Mouse (Mus musculus) embryonic facial prominence, embryonic 11.5 days (tissue): ENCODE measurements around the gene Tmc8. TPM values are rescaled to one million over a fixed set of nuclear protein-coding genes. Genes with fewer than 3 reads are reported as not detected.
"Not testable (repeated sequence)": the region's sequence is repeated elsewhere in the genome, so short reads cannot be mapped to it uniquely, and the experiment has no call there.

Source experiments
- ATAC-seq: fragments of 200-750 bp; cut with Nextera tagmentation; replicated peaks from 2 replicates; pipeline ENCODE4 v1.8.0; 2017; ENCODE audit warnings: low read depth; ENCODE audit not compliant: insufficient number of reproducible peaks, low FRiP score, low TSS enrichment
- DNase-seq: peaks from one replicate; pipeline ENCODE4 v3.0.0-alpha.2; 2015; ENCODE audit warnings: low spot score
- H3K27ac ChIP-seq: fragments of 300-500 bp; sonication (generic); replicated peaks from 2 replicates; pipeline ENCODE4 v1.5.1; 2014; ENCODE audit warnings: mild to moderate bottlenecking, low read depth, low read length, control low read depth
- H3K27me3 ChIP-seq: fragments of 300-500 bp; sonication (generic); 2 replicates; pipeline ENCODE4 v1.6.1; 2014; ENCODE audit warnings: mild to moderate bottlenecking, low read length, moderate library complexity, mixed read lengths; ENCODE audit not compliant: control insufficient read depth, insufficient read depth
- H3K36me3 ChIP-seq: fragments of 300-500 bp; sonication (generic); replicated peaks from 2 replicates; pipeline ENCODE4 v1.6.1; 2014; ENCODE audit warnings: low read depth, mild to moderate bottlenecking, low read length, moderate library complexity, mixed read lengths; ENCODE audit not compliant: control insufficient read depth, insufficient read depth
- H3K4me1 ChIP-seq: fragments of 300-500 bp; sonication (generic); 2 replicates; pipeline ENCODE4 v1.6.1; 2014; ENCODE audit warnings: low read length, mixed read lengths; ENCODE audit not compliant: control insufficient read depth, insufficient read depth
- H3K4me2 ChIP-seq: fragments of 300-500 bp; sonication (generic); 2 replicates; pipeline ENCODE4 v1.6.1; 2014; ENCODE audit warnings: low read depth, mild to moderate bottlenecking, control low read depth, low read length, moderate library complexity
- H3K4me3 ChIP-seq: fragments of 300-500 bp; sonication (generic); 2 replicates; pipeline ENCODE4 v1.5.1; 2014; ENCODE audit warnings: low read depth, low read length, control low read depth
- H3K9ac ChIP-seq: fragments of 300-500 bp; sonication (generic); replicated peaks from 2 replicates; pipeline ENCODE4 v1.6.1; 2014; ENCODE audit warnings: mild to moderate bottlenecking, control low read depth, low read length
- H3K9me3 ChIP-seq: fragments of 300-500 bp; sonication (generic); replicated peaks from 2 replicates; pipeline ENCODE4 v1.6.1; 2016; ENCODE audit warnings: mild to moderate bottlenecking, low read length, inconsistent platforms, mixed read lengths; ENCODE audit not compliant: control insufficient read depth
- WGBS: fragments of 180-500 bp; shearing (Covaris S2); extraction: QIAGEN DNeasy Blood & Tissue Kit; methylation state at CpG from one replicate; pipeline ENCODE4 v1.1.7; 2014; 5-methylcytosine and 5-hydroxymethylcytosine counted together
- polyA plus RNA-seq: library from polyadenylated mRNA; unstranded; fragments of >200 nt; fragmentation: Nextera tagmentation; extraction: Ambion mirVana; gene quantifications from 2 replicates; pipeline ENCODE4 v1.2.1, GENCODE M21; 2014

Tmc8 gene
- polyA plus RNA-seq, 1 experiment from 2014 or later: 0.39 TPM

DNA sequence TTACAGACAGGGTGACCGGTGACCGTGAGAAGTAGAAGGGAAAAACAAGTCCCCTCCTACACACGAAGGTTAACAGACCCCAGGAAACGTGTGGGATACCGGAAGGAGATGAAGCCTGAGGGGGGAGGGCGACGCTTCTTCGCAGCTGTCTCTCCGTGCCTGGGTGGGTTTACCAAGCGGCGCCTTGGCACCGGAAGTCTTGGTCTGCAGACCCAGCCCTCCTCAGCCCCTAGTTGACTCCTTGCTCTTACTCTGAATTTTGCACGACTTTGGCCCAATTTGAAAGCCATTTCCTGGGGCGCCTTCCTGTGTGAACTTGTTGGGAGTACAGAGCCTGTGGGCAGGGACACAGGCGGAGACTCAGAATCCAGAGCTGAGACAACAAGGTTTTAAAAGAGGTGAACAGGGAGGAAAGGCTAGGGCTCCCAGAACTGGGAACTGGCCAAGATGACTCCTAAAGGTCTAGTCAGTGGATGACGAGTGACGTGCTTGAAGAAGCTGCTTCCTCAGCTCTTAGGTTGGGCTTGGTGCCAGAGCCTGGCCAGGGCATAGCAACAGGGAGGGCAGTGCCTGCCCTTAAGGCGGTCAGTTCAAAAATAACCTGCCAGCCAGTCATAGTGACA lies 566 bp upstream of the Tmc8 start:
- ATAC-seq (no peak), DNase-seq (no peak)
- Histone ChIP-seq H3K27ac (peak overlapping the region; percentile 31; the same call in 1 of the 2 replicates), H3K27me3 (peaks cover 5% of the 10 kb centered on the region), H3K4me3 (peak overlapping the region; percentile 1; the same call in 1 of the 2 replicates), H3K4me2 (peak overlapping the region; percentile 81), H3K9me3 (no peaks in the 10 kb centered on the region), H3K4me1 (peaks cover 12% of the 10 kb centered on the region), H3K36me3 (no peaks in the 10 kb centered on the region), H3K9ac (no peak overlapping the region)
- 17% methylated on average over 18 of the region's 18 CpGs for WGBS

DNA sequence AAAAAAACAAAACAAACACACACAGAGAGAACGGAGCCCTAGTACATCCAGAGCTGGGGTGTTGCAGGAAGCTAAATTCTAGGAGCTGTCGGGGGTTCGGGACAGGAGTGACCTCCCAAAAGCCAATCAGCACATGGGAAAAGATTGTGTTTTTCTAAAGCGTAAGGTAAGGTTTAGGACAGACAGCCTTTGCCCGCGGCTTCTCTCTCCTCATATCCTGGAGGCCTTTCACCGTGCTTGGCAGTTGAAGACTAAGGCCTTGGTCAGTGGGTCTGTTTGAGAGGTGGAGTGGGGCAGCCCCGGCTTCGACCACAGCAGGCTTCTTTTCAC lies 794 bp downstream of the Tmc8 start:
- no peak for DNase-seq
- H3K27ac ChIP-seq: no peak overlapping the region
- ATAC-seq: no peak
- WGBS: 40% methylated on average over 9 of the region's 9 CpGs
- H3K4me2 ChIP-seq: peak overlapping the region; percentile 62
- peaks cover 12% of the 10 kb centered on the region for H3K4me1 ChIP-seq
- peak overlapping the region; percentile 42; the same call in 1 of the 2 replicates for H3K9ac ChIP-seq
- peak overlapping the region; percentile 28 for H3K4me3 ChIP-seq
- peaks cover 5% of the 10 kb centered on the region for H3K27me3 ChIP-seq
- H3K36me3 ChIP-seq: no peaks in the 10 kb centered on the region
- no peaks in the 10 kb centered on the region for H3K9me3 ChIP-seq

DNA sequence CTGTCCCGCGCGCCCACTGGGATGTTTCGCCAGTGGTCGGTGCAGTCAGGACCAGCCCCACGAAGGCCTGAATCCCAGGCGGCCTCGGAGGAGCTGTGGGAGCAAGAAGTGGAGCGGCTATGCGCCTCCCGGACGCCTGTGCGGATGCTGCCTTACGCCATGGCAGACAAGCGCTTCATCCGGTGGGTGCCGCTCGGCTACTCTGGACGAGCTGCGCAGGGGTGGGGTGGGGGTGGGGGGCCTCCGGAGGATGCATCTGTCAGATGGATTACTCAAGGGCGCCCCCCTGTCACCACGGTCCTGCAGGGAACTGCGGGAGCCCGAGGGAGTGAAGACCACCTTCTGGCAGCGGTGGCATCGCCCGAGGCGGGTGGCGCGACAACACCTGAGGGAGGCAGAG lies 1.2 kb downstream of the Tmc8 start:
- peak overlapping the region; percentile 28 for H3K4me3 ChIP-seq
- peak; percentile 80 for DNase-seq
- H3K27ac ChIP-seq: no peak overlapping the region
- peak overlapping the region; percentile 42; the same call in 1 of the 2 replicates for H3K9ac ChIP-seq
- 4% methylated on average over 31 of the region's 31 CpGs for WGBS
- H3K4me2 ChIP-seq: peak overlapping the region; percentile 62
- H3K4me1 ChIP-seq: peaks cover 12% of the 10 kb centered on the region
- no peaks in the 10 kb centered on the region for H3K9me3 ChIP-seq
- no peak for ATAC-seq
- H3K36me3 ChIP-seq: no peaks in the 10 kb centered on the region
- H3K27me3 ChIP-seq: peaks cover 5% of the 10 kb centered on the region

DNA sequence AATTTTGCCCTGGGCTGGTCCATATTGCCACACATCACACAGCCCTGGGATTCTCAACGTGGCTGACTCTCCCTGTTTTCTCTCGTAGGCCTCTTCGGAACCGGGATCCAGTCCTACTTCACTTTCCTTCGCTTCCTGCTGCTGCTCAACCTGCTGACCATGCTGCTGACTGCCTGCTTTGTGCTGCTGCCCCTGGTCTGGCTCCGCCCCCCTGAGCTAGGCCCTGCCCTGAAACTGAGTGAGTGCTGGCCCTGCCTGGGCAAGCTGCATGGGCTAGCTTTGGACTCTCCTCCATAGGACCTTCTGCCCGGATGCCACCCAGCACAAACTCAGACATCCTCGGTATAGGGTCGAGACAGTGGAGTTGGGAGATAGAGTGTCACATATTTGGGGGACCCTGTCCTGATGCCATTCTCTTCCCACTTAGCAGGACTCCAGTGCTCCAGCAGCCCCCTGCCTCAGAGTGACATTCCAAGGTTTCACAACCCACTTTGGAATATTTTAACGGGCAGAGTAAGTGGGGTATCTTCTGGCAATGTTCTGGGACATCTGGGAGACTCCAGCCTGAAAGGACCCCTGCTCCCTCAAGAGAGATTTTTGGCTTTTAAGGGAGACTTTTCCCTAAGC lies 1.9 kb downstream of the Tmc8 start:
- Histone ChIP-seq H3K4me2 (peak overlapping the region; percentile 62), H3K9me3 (no peaks in the 10 kb centered on the region), H3K36me3 (no peaks in the 10 kb centered on the region), H3K4me1 (peaks cover 9% of the 10 kb centered on the region), H3K9ac (no peak overlapping the region), H3K27ac (no peak overlapping the region), H3K27me3 (peaks cover 5% of the 10 kb centered on the region), H3K4me3 (no peak overlapping the region)
- 29% methylated on average over 10 of the region's 10 CpGs for WGBS
- DNase-seq: peak; percentile 24
- ATAC-seq: 0 out of 2 replicates have a peak, but pooled peaks have one; percentile 25

DNA sequence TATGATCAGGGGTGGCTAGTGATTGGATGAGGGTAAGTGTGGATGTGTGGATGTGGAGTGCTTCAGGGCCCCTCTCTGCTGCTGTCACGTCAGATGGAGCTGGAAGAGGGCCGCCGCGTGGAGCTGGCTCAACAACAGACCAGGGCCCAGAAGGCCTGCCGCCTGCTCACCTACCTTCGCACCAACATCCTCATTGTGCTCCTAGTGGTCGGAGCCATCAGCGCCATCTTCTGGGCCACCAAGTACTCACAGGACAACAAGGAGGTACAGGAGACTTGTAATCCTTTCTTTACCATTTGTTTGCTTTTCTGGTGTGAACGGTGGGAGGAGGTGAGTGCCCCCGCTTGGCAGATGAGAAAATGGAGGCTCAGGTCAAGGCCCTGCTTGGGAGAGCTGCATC lies 4.4 kb downstream of the Tmc8 start:
- no peaks in the 10 kb centered on the region for H3K36me3 ChIP-seq
- H3K4me2 ChIP-seq: no peak overlapping the region
- no peak overlapping the region for H3K9ac ChIP-seq
- H3K4me3 ChIP-seq: no peak overlapping the region
- ATAC-seq (no peak), DNase-seq (peak; percentile 63)
- H3K27me3 ChIP-seq: peaks cover 5% of the 10 kb centered on the region
- H3K27ac ChIP-seq: no peak overlapping the region
- 9% methylated on average over 10 of the region's 10 CpGs for WGBS
- H3K9me3 ChIP-seq: no peaks in the 10 kb centered on the region
- H3K4me1 ChIP-seq: no peaks in the 10 kb centered on the region

DNA sequence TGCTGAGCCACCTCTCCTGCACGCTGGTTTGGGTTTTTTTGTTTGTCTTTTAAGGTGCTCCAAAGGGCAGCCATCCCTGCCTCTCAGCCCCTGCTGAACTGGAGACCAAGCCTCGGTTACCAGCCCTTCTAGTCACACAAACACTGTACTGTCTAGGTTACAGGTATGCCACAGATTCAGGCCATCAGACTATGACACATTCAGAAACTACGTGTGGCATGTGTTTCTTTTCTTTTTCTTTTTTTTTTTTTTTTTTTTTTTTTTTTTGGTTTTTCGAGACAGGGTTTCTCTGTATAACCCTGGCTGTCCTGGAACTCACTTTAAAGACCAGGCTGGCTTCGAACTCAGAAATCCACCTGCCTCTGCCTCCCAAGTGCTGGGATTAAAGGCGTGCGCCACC lies 6.6 kb downstream of the Tmc8 start:
- ATAC-seq, H3K27ac ChIP-seq, H3K27me3 ChIP-seq, H3K9me3 ChIP-seq, DNase-seq, H3K4me2 ChIP-seq, H3K36me3 ChIP-seq, H3K9ac ChIP-seq, H3K4me3 ChIP-seq, H3K4me1 ChIP-seq: not testable (repeated sequence)
- 82% methylated on average over 7 of the region's 7 CpGs for WGBS

DNA sequence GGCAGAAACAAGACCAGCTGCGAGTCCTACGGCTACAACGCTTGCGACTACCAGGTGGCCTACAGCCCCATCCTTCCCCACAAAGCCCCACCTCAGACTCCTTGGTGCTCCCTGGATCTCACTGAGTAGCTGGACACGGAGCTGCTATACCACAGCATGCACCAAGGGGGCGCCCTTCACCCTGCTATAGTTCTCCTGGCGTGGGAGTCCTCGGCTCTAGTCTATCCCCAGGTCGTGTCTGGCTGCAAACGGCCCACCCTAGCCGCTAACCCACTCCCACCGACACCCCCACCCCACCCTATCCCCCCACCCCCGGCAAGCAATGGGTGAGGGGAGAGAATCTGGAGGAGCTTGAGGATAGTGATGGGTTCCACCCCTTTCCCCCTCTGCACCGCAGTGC lies 8.4 kb downstream of the Tmc8 start:
- Histone ChIP-seq H3K9ac (no peak overlapping the region), H3K27ac (no peak overlapping the region), H3K4me1 (no peaks in the 10 kb centered on the region), H3K9me3 (no peaks in the 10 kb centered on the region), H3K4me2 (peak overlapping the region; percentile 15; the same call in 1 of the 2 replicates), H3K36me3 (no peaks in the 10 kb centered on the region), H3K4me3 (no peak overlapping the region), H3K27me3 (no peaks in the 10 kb centered on the region)
- DNase-seq: peak; percentile 74
- no peak for ATAC-seq
- 7% methylated on average over 14 of the region's 14 CpGs for WGBS

DNA sequence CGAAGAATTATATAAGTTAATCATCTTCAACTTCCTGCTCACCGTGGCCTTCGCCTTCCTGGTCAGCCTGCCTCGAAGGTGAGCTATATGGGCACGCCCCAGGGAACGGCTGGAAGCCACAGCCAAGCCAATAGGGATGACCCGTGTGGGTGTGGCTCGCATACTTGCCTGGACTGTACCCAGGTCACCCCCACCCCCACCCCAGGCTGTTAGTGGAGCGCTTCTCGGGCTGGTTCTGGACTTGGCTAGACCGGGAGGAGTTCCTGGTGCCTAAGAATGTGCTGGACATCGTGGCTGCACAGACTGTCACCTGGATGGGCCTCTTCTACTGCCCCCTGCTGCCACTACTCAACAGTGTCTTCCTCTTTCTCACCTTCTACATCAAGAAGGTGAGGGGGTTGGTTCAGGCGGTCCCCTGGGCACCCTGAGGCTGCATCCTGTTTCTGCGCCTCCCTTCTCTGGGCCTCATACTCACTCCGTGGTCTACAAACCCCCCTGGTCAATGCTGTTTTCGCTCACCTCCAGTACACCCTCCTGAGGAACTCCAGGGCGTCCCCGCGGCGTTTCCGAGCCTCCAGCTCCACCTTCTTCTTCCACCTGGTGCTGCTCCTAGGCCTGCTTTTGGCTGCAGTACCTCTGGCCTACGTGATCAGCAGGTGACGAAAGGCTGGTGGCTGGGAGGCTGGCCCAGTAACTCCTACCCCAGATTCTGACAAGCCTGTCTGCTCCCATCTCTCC lies 9.0 kb downstream of the Tmc8 start:
- no peak overlapping the region for H3K4me3 ChIP-seq
- ATAC-seq (no peak), DNase-seq (no peak)
- no peak overlapping the region; the same call in 1 of the 2 replicates for H3K4me2 ChIP-seq
- H3K36me3 ChIP-seq: no peaks in the 10 kb centered on the region
- no peak overlapping the region for H3K27ac ChIP-seq
- H3K4me1 ChIP-seq: no peaks in the 10 kb centered on the region
- no peak overlapping the region for H3K9ac ChIP-seq
- WGBS: 30% methylated on average over 23 of the region's 23 CpGs
- H3K9me3 ChIP-seq: no peaks in the 10 kb centered on the region
- no peaks in the 10 kb centered on the region for H3K27me3 ChIP-seq
